Mouse (Mus musculus) heart, postnatal 10 days (tissue): ENCODE measurements around the gene Rnf34. TPM values are rescaled to one million over a fixed set of nuclear protein-coding genes. Genes with fewer than 3 reads are reported as not detected.
A peak's percentile ranks its signal among the peaks of the same experiment; 100 is the strongest.

Experiments
- DNase-seq, 2 experiments: peaks; one replicate each; pipeline ENCODE4 v3.0.0; 2021
- intact Hi-C: fragments of 180-260 bp; cut with DNase I; formaldehyde crosslinking; loops from one replicate; pipeline ENCODE4 v1.15.1; 2025
- total RNA-seq, 2 experiments: library from RNA; stranded (reverse); gene quantifications; 2 replicates each; pipeline ENCODE4 v1.2.3; 2021

Rnf34 gene
- total RNA-seq, 2 experiments from 2014 or later: 26.8 to 32.9 TPM

DNA sequence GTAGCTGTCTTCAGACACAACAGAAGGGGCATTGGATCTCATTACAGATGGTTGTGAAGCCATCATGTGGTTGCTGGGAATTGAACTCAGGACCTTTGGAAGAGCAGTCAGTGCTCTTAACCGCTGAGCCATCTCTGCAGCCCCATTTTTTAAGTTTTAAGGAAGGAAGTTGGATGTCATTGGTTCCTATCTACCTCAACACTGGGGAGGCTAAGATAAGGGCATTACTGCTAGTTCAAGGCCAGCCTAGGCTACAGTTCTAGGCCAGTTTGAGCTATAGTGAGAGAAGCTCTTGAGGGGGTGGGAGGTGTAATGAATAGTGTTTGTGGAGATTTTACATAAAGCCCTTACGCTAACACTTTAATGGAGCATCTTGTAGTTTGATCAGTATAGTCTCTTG is 13.2 kb downstream of the Rnf34 start:
- no peak for DNase-seq
- intact Hi-C loops: no loop called here

DNA sequence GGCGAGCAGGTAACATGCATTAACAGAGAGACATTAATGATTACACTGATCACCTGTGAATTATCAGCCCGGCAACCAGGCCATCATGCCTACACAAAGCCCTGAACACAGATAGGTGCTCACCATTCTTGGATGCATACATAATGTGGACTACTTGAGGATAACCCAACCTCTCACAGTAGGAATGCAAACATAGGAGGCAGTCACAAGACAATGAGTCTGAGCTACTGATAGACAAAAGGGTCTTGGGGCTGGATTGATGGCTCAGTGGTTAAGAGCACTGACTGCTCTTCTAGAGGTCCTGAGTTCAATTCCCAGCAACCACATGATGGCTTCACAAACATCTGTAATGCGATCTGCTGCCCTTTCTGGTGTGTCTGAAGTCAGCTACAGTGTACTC is 22.8 kb downstream of the Rnf34 start:
- intact Hi-C loops: no loop called here

DNA sequence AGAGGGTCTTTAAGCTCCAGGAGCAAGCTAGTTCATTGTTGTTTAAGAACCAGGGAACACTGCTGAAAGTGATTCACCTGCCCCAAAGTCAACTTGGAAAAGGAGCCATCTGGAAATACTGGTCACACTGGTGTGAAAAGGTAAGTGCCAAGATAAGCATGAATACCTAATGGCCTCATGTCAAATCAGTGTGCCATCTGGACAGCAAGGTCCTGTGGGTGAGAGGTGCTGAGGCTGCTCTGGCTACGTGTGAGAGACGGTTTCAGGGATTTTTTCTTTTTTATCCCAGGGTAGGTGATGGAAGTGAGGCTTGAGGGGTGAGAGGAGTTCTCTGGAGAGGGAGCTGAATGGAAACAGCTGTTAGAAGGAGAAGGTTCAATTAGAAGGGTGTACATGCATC is 23.7 kb downstream of the Rnf34 start:
- DNase-seq: no peak
- intact Hi-C loops: no loop called here

More for the DNA sequence above, 22.8 kb downstream of the Rnf34 start:
- no peak for DNase-seq

DNA sequence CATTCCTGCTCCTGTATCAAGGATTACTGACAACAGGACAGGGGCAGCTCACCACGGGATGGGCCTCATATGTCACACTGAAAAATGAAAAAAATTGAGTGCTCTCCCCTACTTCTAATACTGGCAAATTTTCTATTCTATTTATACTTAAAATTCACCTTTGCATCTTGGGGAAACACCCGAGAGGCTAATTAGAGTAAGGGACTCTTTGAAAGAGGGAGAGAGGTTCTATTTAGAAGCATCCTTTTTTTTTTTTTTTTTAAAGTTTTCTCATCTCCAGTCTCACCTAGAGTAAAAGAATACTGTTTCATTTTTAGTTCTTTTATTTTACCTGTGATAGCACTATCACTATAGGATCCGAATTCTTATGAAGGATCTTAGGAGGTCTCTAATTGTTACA is 24.5 kb downstream of the Rnf34 start:
- DNase-seq: no peak
- intact Hi-C loops: no loop called here

DNA sequence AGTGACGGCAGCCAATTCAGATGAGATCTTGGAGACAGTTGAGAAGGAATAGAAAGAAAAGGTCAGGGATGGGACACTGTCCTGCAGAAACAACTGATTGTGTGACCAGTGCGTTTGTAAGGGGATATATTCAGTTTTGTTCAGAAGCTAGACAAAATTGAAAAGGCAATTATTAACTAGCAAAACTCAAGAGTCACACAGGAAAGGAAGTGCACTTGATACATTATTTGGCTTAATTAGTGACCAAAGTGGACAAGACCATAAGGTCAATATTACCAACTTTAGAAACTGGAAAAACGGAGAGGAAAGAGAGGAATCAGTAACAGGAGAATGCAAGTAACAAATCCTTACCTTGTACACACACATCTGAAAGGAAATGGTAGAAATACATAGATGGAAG is 26.8 kb downstream of the Rnf34 start:
- intact Hi-C loops: no loop called here
- DNase-seq: no peak

DNA sequence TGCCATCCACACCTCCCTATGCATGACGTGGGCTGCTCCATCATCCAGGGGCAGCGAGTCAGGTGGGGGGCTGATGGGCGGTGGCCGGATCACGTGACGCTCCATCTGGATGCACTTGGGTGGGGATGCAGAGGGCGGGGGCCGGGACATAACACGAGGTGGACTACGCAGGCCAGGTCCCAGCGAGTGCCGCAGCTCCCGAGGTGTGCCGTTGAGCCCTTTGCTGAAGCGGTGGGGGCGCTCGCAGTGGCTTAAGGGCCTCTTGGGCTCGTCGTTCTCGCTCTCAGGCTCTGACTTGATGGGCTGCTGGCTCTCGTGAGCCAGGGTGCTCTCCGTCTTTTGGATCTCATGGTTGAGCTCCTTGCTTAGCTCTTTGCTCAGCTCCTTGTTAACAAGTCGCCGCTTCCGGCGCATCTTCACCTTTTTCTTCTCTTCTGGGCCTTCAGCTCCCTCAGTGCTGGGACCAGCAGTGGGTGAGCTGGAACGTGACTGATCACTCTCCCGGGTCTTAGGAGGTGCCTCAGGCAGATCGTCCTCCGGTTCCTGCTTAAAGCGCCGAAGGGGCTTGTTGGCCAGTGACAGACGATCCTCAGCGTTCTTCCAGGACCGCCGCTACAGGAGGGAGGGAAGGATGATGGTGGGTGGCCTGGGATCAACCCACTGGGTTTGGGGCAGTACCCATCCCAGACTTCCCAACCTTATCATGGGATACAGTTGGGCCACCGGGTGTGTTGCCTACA is 30.6 kb downstream of the Rnf34 start:
- no peak for DNase-seq
- intact Hi-C loops: loop anchor here (2.0 kb wide), 1 partner anchor 70 kb away; no protein-coding TSS in a partner anchor

DNA sequence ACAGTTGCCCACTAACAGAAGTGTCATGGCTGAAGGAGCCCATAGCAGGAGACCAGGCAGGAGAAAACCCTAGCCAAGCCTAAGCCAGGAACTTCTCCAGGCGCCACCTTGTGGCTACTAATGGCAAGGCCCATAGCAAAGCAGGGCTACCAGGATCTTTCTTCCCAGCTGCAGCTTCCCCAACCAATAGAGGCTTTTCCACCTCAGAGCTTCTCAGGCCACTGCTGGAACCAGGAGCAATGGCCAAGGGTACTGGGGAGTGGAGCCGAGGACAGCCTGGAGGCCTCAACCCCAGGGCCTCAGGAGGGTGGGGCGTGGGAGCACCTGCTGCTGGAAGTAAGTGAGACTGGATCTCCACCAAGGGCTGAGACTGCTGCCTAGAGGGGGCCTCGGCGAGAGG is 31.5 kb downstream of the Rnf34 start:
- DNase-seq: peak; percentile 74 to 83
- intact Hi-C loops: loop anchor here (2.0 kb wide), 1 partner anchor 71 kb away; no protein-coding TSS in a partner anchor

DNA sequence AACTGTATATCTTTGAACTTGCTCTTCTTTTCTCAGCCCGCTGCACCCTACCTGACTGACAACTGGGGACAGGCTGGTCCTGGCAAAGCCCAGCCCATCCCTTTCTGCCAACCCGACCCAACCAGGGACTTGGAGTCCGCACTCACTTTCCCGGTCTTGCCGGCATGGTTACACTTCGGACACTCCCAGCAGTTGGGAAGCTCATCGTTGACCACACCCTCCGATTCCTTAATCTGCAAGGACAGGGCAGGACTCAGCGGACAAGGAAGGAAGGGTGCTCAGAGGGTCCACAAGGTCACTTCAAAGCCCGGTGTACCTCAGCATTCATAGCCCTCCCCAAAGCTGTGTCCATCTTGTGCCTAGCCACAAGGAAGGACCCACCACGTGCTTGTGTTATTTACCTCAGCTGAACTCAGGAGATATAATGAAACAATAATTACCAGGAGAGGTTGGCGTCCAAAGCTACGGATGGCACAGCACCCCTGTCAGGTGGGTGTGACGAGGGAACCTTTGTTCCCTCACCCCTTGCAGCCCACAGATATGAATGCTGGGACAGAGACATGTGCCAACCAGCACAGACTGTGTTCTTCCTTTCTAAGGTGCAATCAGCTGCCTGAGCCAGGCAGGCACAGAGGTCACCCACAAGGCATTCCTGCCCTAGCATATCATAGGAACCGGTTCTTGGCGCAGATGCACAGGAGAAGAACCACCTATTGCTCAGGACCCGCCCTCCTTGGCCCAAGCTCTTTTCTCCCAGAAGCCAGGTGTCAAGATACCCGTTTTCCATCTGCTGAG is 32.6 kb downstream of the Rnf34 start:
- DNase-seq: no peak
- intact Hi-C loops: no loop called here

DNA sequence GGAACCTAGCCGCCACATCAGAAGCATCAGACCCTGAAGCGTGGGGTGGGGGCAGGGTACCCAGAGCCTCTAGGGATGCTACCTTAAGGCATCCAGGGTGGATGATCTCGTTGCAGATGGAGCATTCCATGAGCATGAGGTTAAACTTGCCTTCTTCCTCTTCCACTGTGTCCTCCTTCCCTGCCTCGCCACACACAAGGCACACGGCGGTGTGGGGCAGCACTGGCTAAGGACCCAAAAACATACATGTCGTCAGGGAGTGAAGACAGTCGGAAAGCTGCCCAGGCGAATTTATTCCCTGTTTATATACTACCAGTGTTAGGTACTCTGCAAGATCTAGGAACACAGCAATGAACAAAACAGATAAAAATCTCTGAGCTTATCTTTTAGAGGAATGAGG is 33.4 kb downstream of the Rnf34 start:
- DNase-seq: no peak
- intact Hi-C loops: no loop called here

DNA sequence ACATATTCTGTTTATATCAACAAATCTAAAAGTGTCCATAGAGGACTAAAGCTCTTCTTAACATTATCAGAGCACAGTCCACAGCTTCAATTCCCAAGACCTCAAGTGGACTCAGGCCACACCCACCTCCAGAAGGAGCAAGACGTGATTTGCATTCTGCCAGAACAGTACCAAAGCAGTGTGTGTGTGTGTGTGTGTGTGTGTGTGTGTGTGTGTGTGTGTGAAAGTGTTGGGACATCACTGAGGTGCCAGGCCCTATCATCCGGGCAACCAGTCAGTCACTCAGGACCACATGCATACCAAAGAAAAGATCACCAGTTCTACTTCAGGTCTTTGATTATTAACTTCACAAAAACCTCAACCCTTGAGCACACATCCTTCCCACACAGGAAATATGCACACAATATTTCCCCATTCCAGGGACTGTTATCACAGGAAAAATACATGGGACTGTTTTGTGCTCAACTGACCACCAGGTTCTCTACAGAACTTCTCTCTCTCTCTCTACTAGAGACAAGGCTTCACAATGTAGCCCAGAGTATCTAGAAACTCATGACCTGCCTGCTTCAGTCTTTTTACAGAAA is 33.9 kb downstream of the Rnf34 start:
- DNase-seq: no peak
- intact Hi-C loops: no loop called here

DNA sequence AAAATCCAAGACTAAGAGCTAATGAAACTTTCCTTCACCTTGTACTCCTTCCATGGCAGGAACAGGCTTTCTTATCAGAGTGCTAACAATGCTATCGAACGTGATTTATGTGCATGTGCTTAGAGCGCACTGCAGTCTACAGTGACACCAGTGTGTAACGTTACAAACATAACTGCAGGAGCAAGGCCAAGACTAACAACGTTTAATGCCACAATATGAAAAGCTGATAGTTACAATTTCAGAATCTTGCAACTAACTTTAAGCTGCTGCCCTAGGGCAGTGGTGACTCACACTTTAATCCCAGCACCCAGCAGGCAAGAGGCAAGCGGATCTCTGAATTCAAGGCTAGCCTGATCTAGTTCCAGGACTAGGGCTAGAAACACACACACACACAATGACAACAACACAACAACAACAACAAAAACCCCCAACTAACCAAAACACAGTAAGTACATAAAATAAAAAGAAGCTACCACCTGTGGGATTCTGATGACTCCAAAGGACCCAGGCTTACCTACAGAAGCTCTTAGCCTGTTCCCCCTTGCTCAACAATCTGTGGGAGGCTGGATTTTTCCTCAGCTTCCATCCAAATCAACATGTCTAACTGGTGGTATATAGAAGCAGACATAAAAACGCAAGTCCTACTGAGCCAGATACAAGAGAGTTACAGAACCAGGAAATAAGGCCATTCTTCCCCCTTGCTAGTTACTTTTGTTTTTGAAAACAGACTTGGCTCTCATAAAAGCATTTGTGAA is 34.9 kb downstream of the Rnf34 start:
- DNase-seq: no peak
- intact Hi-C loops: no loop called here

DNA sequence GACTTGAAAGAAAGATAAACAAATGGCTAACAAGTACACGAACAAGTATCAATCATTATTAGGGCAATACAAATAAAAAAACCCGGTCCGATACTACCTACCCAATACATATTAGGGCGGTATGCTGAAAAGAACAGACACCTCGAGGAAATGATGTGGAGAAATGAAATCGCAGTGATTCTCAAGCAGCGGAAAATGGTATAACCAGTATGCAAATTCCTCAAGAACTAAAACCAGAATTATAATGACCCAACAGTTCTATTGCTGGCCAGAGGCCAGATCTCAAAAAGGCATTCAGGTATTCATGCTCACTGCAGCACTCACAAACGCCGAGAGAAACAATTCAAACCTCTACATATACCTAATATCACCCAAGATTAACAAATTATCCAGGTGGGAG is 37.2 kb downstream of the Rnf34 start:
- DNase-seq: no peak
- intact Hi-C loops: no loop called here

DNA sequence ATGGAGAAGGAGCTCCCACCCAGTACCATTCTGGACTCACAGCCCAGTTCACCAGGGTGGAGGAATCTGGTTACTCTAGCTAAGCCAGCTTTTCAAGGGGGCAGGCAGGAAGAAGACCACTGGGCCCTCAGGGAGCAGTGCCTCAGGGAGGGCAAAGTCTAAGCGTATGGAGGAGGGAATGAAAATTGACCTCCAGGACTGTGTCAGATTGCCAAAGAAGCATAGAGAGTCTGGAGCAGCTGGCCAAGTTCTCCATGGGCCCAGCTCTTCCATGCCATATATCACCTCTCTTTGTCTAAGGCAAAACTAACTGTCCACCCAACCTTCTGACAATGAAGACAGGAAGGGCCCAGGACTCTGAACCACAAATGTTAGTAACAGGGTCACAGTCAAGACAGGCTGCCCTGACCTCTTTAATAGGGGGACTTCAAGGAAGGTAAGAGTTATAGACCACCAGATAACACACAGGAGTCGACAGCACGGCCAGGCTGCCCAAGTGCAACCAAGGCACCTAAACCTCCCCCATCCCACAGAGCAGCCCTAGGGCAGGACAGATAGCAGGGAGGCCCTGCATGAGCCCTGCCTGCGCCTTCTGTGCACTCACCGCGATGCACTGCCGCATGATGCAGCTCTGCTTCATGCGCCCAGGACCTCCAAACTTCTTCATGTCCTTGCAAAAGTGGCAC is 38.2 kb downstream of the Rnf34 start:
- DNase-seq: no peak
- intact Hi-C loops: no loop called here

DNA sequence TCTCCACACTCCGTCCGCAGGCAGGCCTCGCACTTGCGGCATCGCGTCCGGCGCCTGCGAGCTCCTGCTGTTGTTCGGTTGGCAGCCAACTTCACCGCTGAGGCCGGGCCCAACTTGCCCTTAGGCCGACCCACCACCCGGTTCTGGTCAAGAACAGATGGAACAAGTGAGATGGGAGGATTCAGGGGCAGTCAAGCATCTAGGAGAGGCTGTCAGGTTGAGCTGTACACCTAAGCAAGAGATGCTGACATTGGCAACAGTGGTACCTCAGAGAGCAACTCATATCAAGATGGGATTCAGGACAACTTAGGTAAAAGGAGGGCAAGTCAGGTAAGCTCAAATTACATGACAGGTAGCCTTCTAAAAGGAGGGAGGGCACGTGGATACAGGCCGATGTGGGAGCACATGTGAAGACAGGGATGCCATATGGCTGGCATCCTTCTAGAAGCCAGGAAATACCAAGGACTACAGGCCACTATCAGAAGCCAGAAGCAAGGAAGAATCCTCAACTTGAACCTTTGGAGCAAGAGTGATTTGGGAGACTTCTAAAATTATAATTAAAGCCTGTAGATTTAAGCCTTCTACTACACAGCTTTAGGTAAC is 38.9 kb downstream of the Rnf34 start:
- intact Hi-C loops: no loop called here
- DNase-seq: no peak

DNA sequence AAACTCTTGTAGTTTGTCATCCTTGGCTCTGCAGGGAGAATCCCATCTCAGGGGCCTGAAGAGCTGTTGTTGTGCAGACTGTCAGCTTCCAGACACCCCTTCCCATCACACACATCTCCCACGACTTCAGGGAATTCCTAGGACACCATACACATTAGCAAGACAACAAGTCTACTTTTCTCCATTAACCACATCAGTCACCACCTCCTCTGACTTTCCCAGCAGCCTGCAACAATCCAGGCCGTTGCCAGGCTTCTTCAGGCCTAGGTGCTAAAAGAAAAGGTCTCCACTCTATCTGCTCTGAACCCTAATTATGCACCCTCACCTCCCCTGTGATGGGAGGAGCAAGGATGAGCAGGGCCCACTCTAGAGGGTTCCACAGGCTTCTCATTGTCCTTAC is 40.5 kb downstream of the Rnf34 start:
- no peak for DNase-seq
- intact Hi-C loops: no loop called here

DNA sequence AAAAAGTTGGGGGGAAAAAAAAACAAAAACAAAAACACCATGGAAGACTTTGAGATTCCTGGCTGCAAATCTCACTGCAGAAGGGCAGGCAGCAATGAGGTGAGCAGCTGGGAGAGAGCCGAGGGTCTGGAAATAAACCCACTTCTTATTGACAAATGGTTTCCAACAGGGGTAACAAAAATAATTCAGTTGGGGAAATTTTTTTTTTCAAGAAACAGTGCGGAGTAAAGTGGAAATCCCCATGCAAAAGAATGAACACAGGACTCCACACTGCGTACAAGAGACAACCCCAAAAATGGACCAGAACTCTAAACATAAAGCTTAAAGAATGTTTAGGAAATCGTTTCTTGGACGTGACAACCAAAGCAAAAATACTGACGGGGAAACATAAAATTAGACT is 43.4 kb downstream of the Rnf34 start:
- intact Hi-C loops: no loop called here
- no peak for DNase-seq

DNA sequence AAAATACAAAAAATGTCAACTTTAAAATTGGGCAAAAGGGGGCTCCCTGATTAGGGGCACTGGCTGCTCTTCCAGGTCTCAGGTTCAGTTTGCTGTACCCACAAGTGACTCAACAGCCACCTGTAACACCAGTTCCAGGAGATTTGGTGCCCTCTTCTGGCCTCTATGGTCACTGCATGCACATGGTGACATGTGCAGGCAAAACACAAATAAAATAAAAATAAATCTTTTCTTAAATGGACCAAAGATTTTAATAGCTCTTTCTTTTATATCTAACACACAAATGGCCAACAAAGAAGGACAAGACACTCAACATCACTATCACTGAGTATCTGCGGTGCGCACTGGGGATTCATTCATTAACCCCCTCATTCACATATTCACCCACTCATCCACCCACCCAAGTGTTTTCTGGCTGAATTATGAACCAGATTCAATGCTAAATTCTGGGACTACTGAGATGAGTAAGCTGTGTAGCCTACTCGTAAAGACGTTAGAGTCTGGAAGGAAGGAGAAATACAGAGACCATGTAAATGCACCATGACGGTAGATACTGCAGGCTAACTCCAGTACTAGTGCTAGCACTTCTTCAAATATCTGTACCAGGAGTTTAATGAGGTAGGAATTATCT is 44.3 kb downstream of the Rnf34 start:
- peak; percentile 46 to 69 for DNase-seq
- intact Hi-C loops: no loop called here

DNA sequence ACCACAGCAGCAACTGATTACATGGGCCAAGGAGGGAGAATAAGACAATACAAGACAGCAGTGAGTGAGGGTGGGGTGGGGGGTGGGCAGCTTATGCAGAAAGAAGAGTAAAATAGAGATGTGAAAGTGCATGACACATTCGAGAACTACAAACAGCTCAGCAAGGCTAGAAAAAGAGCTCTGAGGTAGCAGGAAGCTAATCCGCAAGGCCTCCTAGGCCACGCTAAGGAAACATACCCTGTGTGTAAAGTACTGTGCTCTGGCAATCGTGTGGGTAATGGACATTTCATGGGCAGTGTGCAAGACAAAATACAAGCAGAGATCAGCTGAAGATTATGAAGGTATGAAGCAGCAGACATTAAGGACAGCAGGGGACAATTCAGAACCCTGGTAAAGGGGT is 45.0 kb downstream of the Rnf34 start:
- intact Hi-C loops: no loop called here
- DNase-seq: no peak

DNA sequence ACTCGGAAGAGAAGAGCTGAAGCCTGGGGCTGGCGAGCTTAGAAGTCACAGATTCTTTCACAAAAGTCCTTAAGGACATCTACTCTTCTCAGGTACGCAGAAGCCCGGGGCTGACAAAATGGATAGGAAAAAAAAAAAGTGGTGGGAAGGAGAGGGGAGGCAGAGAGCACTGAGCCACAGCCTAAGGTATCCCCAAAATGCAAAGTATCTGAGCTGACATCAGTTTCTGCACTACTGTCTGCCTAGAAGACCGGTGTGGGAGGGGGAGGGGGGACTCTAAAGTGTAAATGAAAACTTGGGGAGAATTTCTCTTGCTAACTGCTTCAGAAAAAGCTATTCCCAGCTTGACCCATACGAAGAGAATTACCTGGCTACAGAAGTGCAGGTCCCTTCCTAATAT is 48.3 kb downstream of the Rnf34 start:
- intact Hi-C loops: no loop called here
- no peak for DNase-seq
